ENCODE assay signal across 8 mouse cellular contexts in genomic region chr14:58076030-58076521, GRCm38 (mm10). TPM values are rescaled to one million over a fixed set of nuclear protein-coding genes. Genes with fewer than 3 reads are reported as not detected.
DNase-seq lines count a peak whose midpoint lies in the region; ATAC-seq and TF ChIP-seq lines count a peak whose summit lies in the region.

No protein-coding gene starts in this region.

- H3K4me3 ChIP-seq in E14TG2a.4 (replicated peaks; ENCODE audit: low read length) = peak overlapping the region; percentile 81
- peak overlapping the region; percentile 59 for H3K4me3 ChIP-seq in embryonic facial prominence, embryonic 15.5 days (replicated peaks)
- H3K4me3 ChIP-seq in lung, postnatal 0 days (ENCODE audit: low read depth, low read length) = peak overlapping the region; percentile 60
- H3K4me3 ChIP-seq in small intestine, adult 2 months (ENCODE audit: low read depth, low read length) = peak overlapping the region; percentile 81

- WGBS in embryonic facial prominence, embryonic 15.5 days = under 1% methylated on average over 39 of the region's 40 CpGs
- under 1% methylated on average over 31 of the region's 40 CpGs for WGBS in lung, postnatal 0 days
- under 1% methylated on average over 40 of the region's 40 CpGs for WGBS in small intestine, adult 2 months

- peak; percentile 61 for ATAC-seq in embryonic facial prominence, embryonic 15.5 days (ENCODE audit: insufficient number of reproducible peaks, low FRiP score, low TSS enrichment, low read depth)
- ATAC-seq in lung, postnatal 0 days = peak; percentile 61

- no peak for TF ChIP-seq EP300 in lung, postnatal 0 days (IDR thresholded peaks at IDR 0.05)

- H3K36me3 ChIP-seq in E14TG2a.4 (ENCODE audit: insufficient read depth, low read length) = no peaks in the 10 kb centered on the region
- no peaks in the 10 kb centered on the region for H3K36me3 ChIP-seq in embryonic facial prominence, embryonic 15.5 days
- no peaks in the 10 kb centered on the region for H3K36me3 ChIP-seq in lung, postnatal 0 days (ENCODE audit: insufficient read depth, low read length)
- H3K36me3 ChIP-seq in small intestine, adult 2 months (ENCODE audit: control insufficient read depth, insufficient read depth, low read length) = no peaks in the 10 kb centered on the region

- DNase-seq in adrenal gland, postnatal 25 days = peak; percentile 73
- DNase-seq in heart, postnatal 4 days = peak; percentile 60
- DNase-seq in layer of hippocampus, postnatal 14 days (ENCODE audit: low spot score in 2 of 2) = peak; percentile 56 to 67
- peak; percentile 69 for DNase-seq in lung, postnatal 0 days (ENCODE audit: low spot score)
- DNase-seq in gastrocnemius, postnatal 14 days = no peak

- peak overlapping the region; percentile 6; the same call in 1 of the 2 replicates for H3K9ac ChIP-seq in embryonic facial prominence, embryonic 15.5 days
- H3K9ac ChIP-seq in lung, postnatal 0 days (replicated peaks; ENCODE audit: low read depth) = peak overlapping the region; percentile 32; the same call in 1 of the 2 replicates

- H3K9me3 ChIP-seq in E14TG2a.4 (ENCODE audit: low read length) = no peaks in the 10 kb centered on the region
- H3K9me3 ChIP-seq in embryonic facial prominence, embryonic 15.5 days (replicated peaks) = no peaks in the 10 kb centered on the region
- H3K9me3 ChIP-seq in lung, postnatal 0 days (ENCODE audit: low read length) = no peaks in the 10 kb centered on the region

- intact Hi-C loops in gastrocnemius, postnatal 14 days (cut with DNase I; ENCODE audit: low total_unique reads) = loop anchor here (5.0 kb wide), 1 partner anchor 1596 kb away; no protein-coding TSS in a partner anchor

- peaks cover 46% of the 10 kb centered on the region for H3K4me1 ChIP-seq in E14TG2a.4 (replicated peaks; ENCODE audit: low read depth, low read length)
- H3K4me1 ChIP-seq in embryonic facial prominence, embryonic 15.5 days = peaks cover 51% of the 10 kb centered on the region
- peaks cover 9% of the 10 kb centered on the region; the same call in 1 of the 2 replicates for H3K4me1 ChIP-seq in lung, postnatal 0 days (ENCODE audit: insufficient read depth, low read depth, low read length)
- H3K4me1 ChIP-seq in small intestine, adult 2 months (ENCODE audit: control insufficient read depth, insufficient read depth, insufficient read length, low read length) = peaks cover 5% of the 10 kb centered on the region; the same call in 1 of the 2 replicates

- TF ChIP-seq CTCF in E14TG2a.4 (conservative IDR thresholded peaks at IDR 0.05; ENCODE audit: low read length) = no peak
- no peak for TF ChIP-seq CTCF in lung, postnatal 0 days (IDR thresholded peaks at IDR 0.05)
- no peak for TF ChIP-seq CTCF in small intestine, adult 2 months (IDR thresholded peaks at IDR 0.05; ENCODE audit: extremely low read depth, insufficient read length, insufficient replicate concordance, low read depth, low read length)

- H3K4me2 ChIP-seq in embryonic facial prominence, embryonic 15.5 days (replicated peaks) = peak overlapping the region; percentile 97
- H3K4me2 ChIP-seq in lung, postnatal 0 days (replicated peaks; ENCODE audit: low read depth, low read length) = peak overlapping the region; percentile 94

- peaks cover 90% of the 10 kb centered on the region for H3K27me3 ChIP-seq in E14TG2a.4 (ENCODE audit: insufficient read depth, low read length)
- peaks cover 73% of the 10 kb centered on the region for H3K27me3 ChIP-seq in embryonic facial prominence, embryonic 15.5 days
- H3K27me3 ChIP-seq in lung, postnatal 0 days (replicated peaks; ENCODE audit: insufficient read depth, low read length) = peaks cover 34% of the 10 kb centered on the region
- H3K27me3 ChIP-seq in small intestine, adult 2 months (ENCODE audit: control insufficient read depth, insufficient read depth, low read length) = peaks cover 24% of the 10 kb centered on the region

- no peak for TF ChIP-seq POLR2A in small intestine, adult 2 months (IDR thresholded peaks at IDR 0.05; ENCODE audit: low read depth, low read length)

- peak overlapping the region; percentile 41; the same call in 1 of the 2 replicates for H3K27ac ChIP-seq in embryonic facial prominence, embryonic 15.5 days (replicated peaks)
- no peak overlapping the region for H3K27ac ChIP-seq in lung, postnatal 0 days (ENCODE audit: low read length)
- no peak overlapping the region for H3K27ac ChIP-seq in small intestine, adult 2 months (ENCODE audit: insufficient read depth, low read depth, low read length)

RNA-seq across cellular contexts. Expression of gene Fgf9, which starts 5.7 kb away (rescaled TPM):
- 21.3 and 27.9 TPM in 2 replicates for total RNA-seq in adrenal gland, postnatal 25 days (2021)
- polyA plus RNA-seq in embryonic facial prominence, embryonic 15.5 days (2015; fragmentation: Nextera tagmentation; extraction: Ambion mirVana) = 12.5 and 13.0 TPM in 2 replicates
- total RNA-seq in heart, postnatal 4 days (2021) = 1 to 10 TPM; 7.7 to 8.3 TPM
- 10 to 100 TPM; 15.2 to 18.1 TPM for total RNA-seq in layer of hippocampus, postnatal 14 days (2021)
- polyA plus RNA-seq in lung, postnatal 0 days (2015; fragmentation: Nextera tagmentation; extraction: Ambion mirVana) = 2.7 and 3.1 TPM in 2 replicates
- 0.14 and 0.62 TPM in 2 replicates for polyA plus RNA-seq in small intestine, adult 2 months (2012; rRNA removed)
- total RNA-seq in gastrocnemius, postnatal 14 days (2021) = 1 to 10 TPM in 1 of 2 experiments, under 1 TPM in 1; 0.64 to 1.0 TPM

Comparison
In these comparisons a context has a peak if more than half of its experiments do, and no peak if none do; other contexts are left out.
1. RNA of gene Fgf9, which starts 5.7 kb away (total RNA-seq): 21.3 to 27.9 TPM in adrenal gland, postnatal 25 days, 15.2 to 18.1 TPM in layer of hippocampus, postnatal 14 days and 7.7 to 8.3 TPM in heart, postnatal 4 days; 0.64 to 1.0 TPM in gastrocnemius, postnatal 14 days; every median in the first group is over 4 times any median in the second.
2. Peak in every context shown above with its lines, with median percentiles within 50 percentile points of each other: H3K4me3 ChIP-seq.